Mouse (Mus musculus): ENCODE measurements around the gene Lpcat4. TPM values are rescaled to one million over a fixed set of nuclear protein-coding genes. Genes with fewer than 3 reads are reported as not detected.

Gene Lpcat4
- total RNA-seq, 2 experiments from 2014 or later = 3.4 to 8.5 TPM

GRCm38 (mm10) chr2:112289507-112289906, 50.2 kb downstream of the Lpcat4 start:
- ATAC-seq (replicated peaks; ENCODE audit: low FRiP score, low TSS enrichment, poor library complexity, severe bottlenecking) = no peak

- no peak for ATAC-seq (replicated peaks; ENCODE audit: low FRiP score, low TSS enrichment, poor library complexity, severe bottlenecking)
Measured at GRCm38 (mm10) chr2:112292823-112293222, 53.6 kb downstream of the Lpcat4 start.

GRCm38 (mm10) chr2:112296211-112296610, 56.9 kb downstream of the Lpcat4 start:
- no peak for ATAC-seq (replicated peaks; ENCODE audit: low FRiP score, low TSS enrichment, poor library complexity, severe bottlenecking)

Other genes with a start within 250 kb of the Lpcat4 start
- not detected in 2 replicates for gene Olfr1309, start 249.2 kb upstream of the Lpcat4 start, total RNA-seq (2014; fragmentation: Nextera tagmentation)
- gene Olfr1309, start 249.2 kb upstream of the Lpcat4 start, total RNA-seq (2017) = not detected in 2 replicates
- not detected in 2 replicates for gene Olfr1310, start 226.8 kb upstream of the Lpcat4 start, total RNA-seq (2014; fragmentation: Nextera tagmentation)
- not detected in 2 replicates for gene Olfr1310, start 226.8 kb upstream of the Lpcat4 start, total RNA-seq (2017)
- not detected in 2 replicates for gene Olfr1311, start 215.1 kb upstream of the Lpcat4 start, total RNA-seq (2014; fragmentation: Nextera tagmentation)
- not detected in 2 replicates for gene Olfr1311, start 215.1 kb upstream of the Lpcat4 start, total RNA-seq (2017)
- not detected in 2 replicates for gene Olfr1312, start 189.2 kb upstream of the Lpcat4 start, total RNA-seq (2014; fragmentation: Nextera tagmentation)
- not detected in 2 replicates for gene Olfr1312, start 189.2 kb upstream of the Lpcat4 start, total RNA-seq (2017)
- gene Olfr1313, start 161.6 kb upstream of the Lpcat4 start, total RNA-seq (2014; fragmentation: Nextera tagmentation) = not detected in 2 replicates
- not detected in 2 replicates for gene Olfr1313, start 161.6 kb upstream of the Lpcat4 start, total RNA-seq (2017)
- gene Olfr1314, start 142.7 kb upstream of the Lpcat4 start, total RNA-seq (2014; fragmentation: Nextera tagmentation) = not detected in 2 replicates
- gene Olfr1314, start 142.7 kb upstream of the Lpcat4 start, total RNA-seq (2017) = not detected in 2 replicates
- not detected in 2 replicates for gene Olfr1315-ps1, start 124.0 kb upstream of the Lpcat4 start, total RNA-seq (2014; fragmentation: Nextera tagmentation)
- gene Olfr1315-ps1, start 124.0 kb upstream of the Lpcat4 start, total RNA-seq (2017) = not detected in 2 replicates
- not detected in 2 replicates for gene Olfr1316, start 104.5 kb upstream of the Lpcat4 start, total RNA-seq (2014; fragmentation: Nextera tagmentation)
- gene Olfr1316, start 104.5 kb upstream of the Lpcat4 start, total RNA-seq (2017) = not detected in 2 replicates
- gene Olfr1317, start 99.1 kb upstream of the Lpcat4 start, total RNA-seq (2014; fragmentation: Nextera tagmentation) = not detected in 2 replicates
- gene Olfr1317, start 99.1 kb upstream of the Lpcat4 start, total RNA-seq (2017) = not detected in 2 replicates
- not detected in 2 replicates for gene Olfr1318, start 85.3 kb upstream of the Lpcat4 start, total RNA-seq (2014; fragmentation: Nextera tagmentation)
- gene Olfr1318, start 85.3 kb upstream of the Lpcat4 start, total RNA-seq (2017) = not detected in 2 replicates
- gene Nutm1, start 19.8 kb downstream of the Lpcat4 start, total RNA-seq (2014; fragmentation: Nextera tagmentation) = not detected in 2 replicates
- 0.42 TPM in 1 of 2 replicates, not detected in the other for gene Nutm1, start 19.8 kb downstream of the Lpcat4 start, total RNA-seq (2017)
- 165 and 205 TPM in 2 replicates for gene Nop10, start 22.5 kb downstream of the Lpcat4 start, total RNA-seq (2014; fragmentation: Nextera tagmentation)
- gene Nop10, start 22.5 kb downstream of the Lpcat4 start, total RNA-seq (2017) = 238 and 272 TPM in 2 replicates
- 44.5 and 62.2 TPM in 2 replicates for gene Slc12a6, start 26.4 kb downstream of the Lpcat4 start, total RNA-seq (2014; fragmentation: Nextera tagmentation)
- 41.3 and 53.0 TPM in 2 replicates for gene Slc12a6, start 26.4 kb downstream of the Lpcat4 start, total RNA-seq (2017)
- 0.74 and 2.5 TPM in 2 replicates for gene Gm21985, start 26.8 kb downstream of the Lpcat4 start, total RNA-seq (2014; fragmentation: Nextera tagmentation)
- 1.6 TPM in 1 of 2 replicates, not detected in the other for gene Gm21985, start 26.8 kb downstream of the Lpcat4 start, total RNA-seq (2017)
- 77.4 and 77.7 TPM in 2 replicates for gene Emc4, start 128.6 kb downstream of the Lpcat4 start, total RNA-seq (2014; fragmentation: Nextera tagmentation)
- 79.5 and 97.8 TPM in 2 replicates for gene Emc4, start 128.6 kb downstream of the Lpcat4 start, total RNA-seq (2017)
- gene Katnbl1, start 139.7 kb downstream of the Lpcat4 start, total RNA-seq (2014; fragmentation: Nextera tagmentation) = 17.0 and 20.8 TPM in 2 replicates
- 20.1 and 27.8 TPM in 2 replicates for gene Katnbl1, start 139.7 kb downstream of the Lpcat4 start, total RNA-seq (2017)
- gene Emc7, start 215.5 kb downstream of the Lpcat4 start, total RNA-seq (2014; fragmentation: Nextera tagmentation) = 13.8 and 14.7 TPM in 2 replicates
- 9.7 and 10.5 TPM in 2 replicates for gene Emc7, start 215.5 kb downstream of the Lpcat4 start, total RNA-seq (2017)
- not detected in 2 replicates for gene Chrm5, start 241.3 kb downstream of the Lpcat4 start, total RNA-seq (2014; fragmentation: Nextera tagmentation)
- gene Chrm5, start 241.3 kb downstream of the Lpcat4 start, total RNA-seq (2017) = not detected in 2 replicates